Mouse (Mus musculus): ENCODE measurements around the gene Prkd2.

The Prkd2 gene

GRCm38 (mm10) chr7:16917447-16917846 lies 74.7 kb downstream of the Prkd2 start:
- no peak for DNase-seq (ENCODE audit: low read depth, low spot score)

GRCm38 (mm10) chr7:16918014-16918413 lies 75.3 kb downstream of the Prkd2 start:
- DNase-seq (ENCODE audit: low read depth, low spot score): no peak

- no peak for DNase-seq (ENCODE audit: low read depth, low spot score)
These were observed 76.0 kb downstream of the Prkd2 start for GRCm38 (mm10) chr7:16918670-16919069.

GRCm38 (mm10) chr7:16919395-16920149 lies 76.9 kb downstream of the Prkd2 start:
- DNase-seq (ENCODE audit: low read depth, low spot score): no peak
